Mouse (Mus musculus) granulocyte monocyte progenitor cell, adult 5-6 weeks (primary cell): Measurements from ENCODE around the gene Lcn11. TPM values are rescaled to one million over a fixed set of nuclear protein-coding genes. Genes with fewer than 3 reads are reported as not detected.

Experiments
- ATAC-seq: replicated peaks from 2 replicates; pipeline ENCODE4 v1.8.0; 2016; ENCODE audit warnings: mild to moderate bottlenecking, moderate TSS enrichment, inconsistent platforms; ENCODE audit not compliant: poor library complexity, severe bottlenecking
- total RNA-seq, 2 experiments: library from RNA; stranded (forward) in 1 of 2; stranded (reverse) in 1 of 2; fragments of 200-712, 200-1000 nt in 1 of 2; fragments of >200 nt in 1 of 2; fragmentation: Nextera tagmentation in 1 of 2; gene quantifications; 2 replicates each; pipeline ENCODE4 v1.2.3; 2014 to 2017

Gene Lcn11
- total RNA-seq, 2 experiments from 2014 or later = not detected

DNA sequence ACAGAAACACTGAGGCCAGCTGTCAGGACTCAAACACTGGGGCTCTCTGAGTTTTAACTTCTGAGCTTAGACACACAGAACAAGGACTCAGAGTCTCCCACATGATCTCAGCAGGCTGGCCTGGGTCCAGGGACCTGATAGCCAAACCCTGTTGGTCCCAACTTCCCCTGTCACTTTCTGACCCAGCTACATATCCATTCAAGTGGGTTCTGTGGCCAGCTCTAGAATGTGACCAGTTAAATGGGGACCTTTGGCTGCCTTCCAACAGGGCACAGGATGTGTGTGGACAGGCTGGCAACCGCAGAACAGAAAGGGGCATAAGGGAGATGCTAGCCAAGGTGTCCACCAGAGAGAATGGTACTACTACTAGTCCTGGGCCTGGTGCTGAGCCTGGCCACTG is 46.0 kb downstream of the Lcn11 start, which contains the start of gene Lcn9:
TSS of gene Lcn9 (plus strand) at position 348 of the 400 bp plus-strand sequence.
- ATAC-seq = 0 out of 2 replicates have a peak, but pooled peaks have one; percentile 27

DNA sequence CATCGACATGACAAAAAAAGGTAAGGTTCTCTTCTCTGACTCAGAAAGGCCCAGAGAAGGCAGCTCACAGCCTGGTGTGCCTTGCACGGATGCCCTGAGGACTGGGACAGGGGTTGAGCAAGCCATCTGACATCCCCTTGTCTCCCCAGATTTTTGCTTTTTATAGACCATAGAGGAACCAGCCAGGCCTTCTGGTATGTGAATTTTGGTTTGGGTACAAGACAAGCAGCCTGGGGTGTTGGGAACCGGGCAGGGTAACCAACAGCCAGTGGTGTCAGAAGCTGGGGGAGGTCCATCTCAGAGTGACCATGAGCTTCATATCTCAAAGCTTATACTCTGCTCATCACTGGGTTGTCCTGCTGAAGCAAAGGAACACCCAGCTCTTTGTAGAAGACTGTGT is 47.9 kb downstream of the Lcn11 start:
- no peak for ATAC-seq

- ATAC-seq = 0 out of 2 replicates have a peak, but pooled peaks have one; percentile 14
These were observed 51.6 kb downstream of the Lcn11 start for GRCm38 (mm10) chr2:25828344-25828947.

Other genes starting within 250 kb of the Lcn11 start
- gene Traf2, start 230.1 kb upstream of the Lcn11 start, total RNA-seq (2014; fragmentation: Nextera tagmentation) = 17.3 and 18.2 TPM in 2 replicates
- gene Traf2, start 230.1 kb upstream of the Lcn11 start, total RNA-seq (2017) = 13.9 and 15.9 TPM in 2 replicates
- 134 and 171 TPM in 2 replicates for gene Edf1, start 219.2 kb upstream of the Lcn11 start, total RNA-seq (2014; fragmentation: Nextera tagmentation)
- gene Edf1, start 219.2 kb upstream of the Lcn11 start, total RNA-seq (2017) = 96.1 and 107 TPM in 2 replicates
- gene Mamdc4, start 202.2 kb upstream of the Lcn11 start, total RNA-seq (2014; fragmentation: Nextera tagmentation) = 1.5 and 3.4 TPM in 2 replicates
- gene Mamdc4, start 202.2 kb upstream of the Lcn11 start, total RNA-seq (2017) = 1.2 and 66.7 TPM in 2 replicates
- gene Phpt1, start 201.8 kb upstream of the Lcn11 start, total RNA-seq (2014; fragmentation: Nextera tagmentation) = 62.5 and 89.4 TPM in 2 replicates
- gene Phpt1, start 201.8 kb upstream of the Lcn11 start, total RNA-seq (2017) = 5.9 and 46.2 TPM in 2 replicates
- gene Ajm1, start 195.3 kb upstream of the Lcn11 start, total RNA-seq (2014; fragmentation: Nextera tagmentation) = not detected in 2 replicates
- gene Ajm1, start 195.3 kb upstream of the Lcn11 start, total RNA-seq (2017) = 0.39 TPM in 1 of 2 replicates, not detected in the other
- 63.1 and 75.4 TPM in 2 replicates for gene Rabl6, start 168.5 kb upstream of the Lcn11 start, total RNA-seq (2014; fragmentation: Nextera tagmentation)
- 61.3 and 71.0 TPM in 2 replicates for gene Rabl6, start 168.5 kb upstream of the Lcn11 start, total RNA-seq (2017)
- gene Ccdc183, start 159.3 kb upstream of the Lcn11 start, total RNA-seq (2014; fragmentation: Nextera tagmentation) = not detected in 2 replicates
- gene Ccdc183, start 159.3 kb upstream of the Lcn11 start, total RNA-seq (2017) = not detected in 2 replicates
- 11.4 and 27.3 TPM in 2 replicates for gene Tmem141, start 155.0 kb upstream of the Lcn11 start, total RNA-seq (2014; fragmentation: Nextera tagmentation)
- gene Tmem141, start 155.0 kb upstream of the Lcn11 start, total RNA-seq (2017) = 25.0 and 31.5 TPM in 2 replicates
- gene Fcna, start 149.0 kb upstream of the Lcn11 start, total RNA-seq (2014; fragmentation: Nextera tagmentation) = not detected in 2 replicates
- gene Fcna, start 149.0 kb upstream of the Lcn11 start, total RNA-seq (2017) = 2.0 TPM in 1 of 2 replicates, not detected in the other
- gene Lcn8, start 123.9 kb upstream of the Lcn11 start, total RNA-seq (2014; fragmentation: Nextera tagmentation) = not detected in 2 replicates
- gene Lcn8, start 123.9 kb upstream of the Lcn11 start, total RNA-seq (2017) = not detected in 2 replicates
- not detected in 2 replicates for gene Lcn5, start 119.1 kb upstream of the Lcn11 start, total RNA-seq (2014; fragmentation: Nextera tagmentation)
- gene Lcn5, start 119.1 kb upstream of the Lcn11 start, total RNA-seq (2017) = not detected in 2 replicates
- gene Lcn6, start 100.2 kb upstream of the Lcn11 start, total RNA-seq (2014; fragmentation: Nextera tagmentation) = not detected in 2 replicates
- not detected in 2 replicates for gene Lcn6, start 100.2 kb upstream of the Lcn11 start, total RNA-seq (2017)
- gene Lcn10, start 94.3 kb upstream of the Lcn11 start, total RNA-seq (2014; fragmentation: Nextera tagmentation) = not detected in 2 replicates
- gene Lcn10, start 94.3 kb upstream of the Lcn11 start, total RNA-seq (2017) = not detected in 2 replicates
- not detected in 2 replicates for gene Obp2a, start 77.0 kb upstream of the Lcn11 start, total RNA-seq (2014; fragmentation: Nextera tagmentation)
- not detected in 2 replicates for gene Obp2a, start 77.0 kb upstream of the Lcn11 start, total RNA-seq (2017)
- gene Bmyc, start 70.3 kb upstream of the Lcn11 start, total RNA-seq (2014; fragmentation: Nextera tagmentation) = 12.2 and 20.9 TPM in 2 replicates
- 4.9 and 9.2 TPM in 2 replicates for gene Bmyc, start 70.3 kb upstream of the Lcn11 start, total RNA-seq (2017)
- not detected in 2 replicates for gene Obp2b, start 40.0 kb upstream of the Lcn11 start, total RNA-seq (2014; fragmentation: Nextera tagmentation)
- gene Obp2b, start 40.0 kb upstream of the Lcn11 start, total RNA-seq (2017) = not detected in 2 replicates
- gene Lcn3, start 11.4 kb upstream of the Lcn11 start, total RNA-seq (2014; fragmentation: Nextera tagmentation) = not detected in 2 replicates
- not detected in 2 replicates for gene Lcn3, start 11.4 kb upstream of the Lcn11 start, total RNA-seq (2017)
- gene Gm13539, start 5.2 kb downstream of the Lcn11 start, total RNA-seq (2014; fragmentation: Nextera tagmentation) = not detected in 2 replicates
- gene Gm13539, start 5.2 kb downstream of the Lcn11 start, total RNA-seq (2017) = not detected in 2 replicates
- not detected in 2 replicates for gene Glt6d1, start 38.8 kb downstream of the Lcn11 start, total RNA-seq (2014; fragmentation: Nextera tagmentation)
- not detected in 2 replicates for gene Glt6d1, start 38.8 kb downstream of the Lcn11 start, total RNA-seq (2017)
- not detected in 2 replicates for gene Lcn9, start 46.1 kb downstream of the Lcn11 start, total RNA-seq (2014; fragmentation: Nextera tagmentation)
- not detected in 2 replicates for gene Lcn9, start 46.1 kb downstream of the Lcn11 start, total RNA-seq (2017)
- not detected in 2 replicates for gene Sohlh1, start 70.2 kb downstream of the Lcn11 start, total RNA-seq (2014; fragmentation: Nextera tagmentation)
- not detected in 2 replicates for gene Sohlh1, start 70.2 kb downstream of the Lcn11 start, total RNA-seq (2017)
- not detected in 2 replicates for gene Kcnt1, start 86.7 kb downstream of the Lcn11 start, total RNA-seq (2014; fragmentation: Nextera tagmentation)
- gene Kcnt1, start 86.7 kb downstream of the Lcn11 start, total RNA-seq (2017) = not detected in 2 replicates
- 14.8 and 21.9 TPM in 2 replicates for gene Camsap1, start 206.3 kb downstream of the Lcn11 start, total RNA-seq (2014; fragmentation: Nextera tagmentation)
- 8.3 and 12.9 TPM in 2 replicates for gene Camsap1, start 206.3 kb downstream of the Lcn11 start, total RNA-seq (2017)
- 45.2 and 61.7 TPM in 2 replicates for gene Ubac1, start 244.7 kb downstream of the Lcn11 start, total RNA-seq (2014; fragmentation: Nextera tagmentation)
- gene Ubac1, start 244.7 kb downstream of the Lcn11 start, total RNA-seq (2017) = 33.0 and 48.3 TPM in 2 replicates